Mouse (Mus musculus): Measurements from ENCODE around the gene Fam160a1.

Fam160a1 gene

GRCm38 (mm10) chr3:85820839-85821548 is 3.9 kb upstream of the Fam160a1 start:
- DNase-seq = no peak

- no peak for DNase-seq
These were observed 2.2 kb upstream of the Fam160a1 start for GRCm38 (mm10) chr3:85819319-85819718.

DNA sequence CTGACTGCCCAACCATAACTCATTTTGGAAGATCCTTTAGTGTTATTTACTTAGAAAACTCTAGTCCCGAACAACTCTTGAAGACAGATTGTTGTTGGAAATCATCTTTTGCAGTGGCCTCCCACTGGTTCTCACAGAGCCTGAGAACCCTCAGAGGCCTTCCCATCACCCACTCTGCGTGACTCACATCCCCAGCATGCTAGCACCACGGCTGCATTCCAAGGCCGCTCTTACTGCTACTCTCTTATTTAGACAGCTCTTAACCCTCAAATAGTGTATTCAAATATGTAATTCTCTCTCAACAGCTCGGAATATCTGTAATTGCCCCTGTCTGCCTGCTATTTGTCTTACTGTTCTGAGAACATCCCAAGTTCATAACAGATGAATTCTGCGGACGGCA is 2.9 kb downstream of the Fam160a1 start:
- no peak for DNase-seq

- DNase-seq = no peak
These were observed 3.7 kb downstream of the Fam160a1 start for GRCm38 (mm10) chr3:85813101-85814014.

DNA sequence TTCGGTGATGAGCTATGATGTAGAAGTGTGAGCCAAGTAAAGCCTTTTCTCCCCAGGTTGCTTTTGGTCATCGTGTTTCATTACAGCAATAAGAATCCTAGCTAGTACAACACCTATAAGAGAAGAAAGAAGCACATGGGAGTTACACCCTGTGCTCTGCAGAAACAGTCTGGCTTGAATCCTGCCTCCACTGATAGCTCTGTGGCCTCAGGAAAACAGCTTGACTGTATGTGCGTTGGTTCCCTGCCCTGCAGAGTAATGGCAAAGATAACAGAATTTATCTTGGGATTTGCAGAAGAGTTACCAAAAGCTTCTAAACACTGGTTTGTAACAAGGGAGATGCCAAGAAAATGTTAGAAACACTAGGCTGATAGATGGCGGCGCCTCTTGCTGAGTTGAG is 5.1 kb downstream of the Fam160a1 start:
- DNase-seq = no peak

GRCm38 (mm10) chr3:85793166-85793565 is 23.9 kb downstream of the Fam160a1 start:
- no peak for DNase-seq

- no peak for DNase-seq
These were observed 27.3 kb downstream of the Fam160a1 start for GRCm38 (mm10) chr3:85789748-85790147.

- no peak for DNase-seq
These were observed 30.6 kb downstream of the Fam160a1 start for GRCm38 (mm10) chr3:85786501-85786900.

GRCm38 (mm10) chr3:85780906-85781305 is 36.2 kb downstream of the Fam160a1 start:
- DNase-seq = no peak

GRCm38 (mm10) chr3:85780332-85780731 is 36.8 kb downstream of the Fam160a1 start:
- no peak for DNase-seq

DNA sequence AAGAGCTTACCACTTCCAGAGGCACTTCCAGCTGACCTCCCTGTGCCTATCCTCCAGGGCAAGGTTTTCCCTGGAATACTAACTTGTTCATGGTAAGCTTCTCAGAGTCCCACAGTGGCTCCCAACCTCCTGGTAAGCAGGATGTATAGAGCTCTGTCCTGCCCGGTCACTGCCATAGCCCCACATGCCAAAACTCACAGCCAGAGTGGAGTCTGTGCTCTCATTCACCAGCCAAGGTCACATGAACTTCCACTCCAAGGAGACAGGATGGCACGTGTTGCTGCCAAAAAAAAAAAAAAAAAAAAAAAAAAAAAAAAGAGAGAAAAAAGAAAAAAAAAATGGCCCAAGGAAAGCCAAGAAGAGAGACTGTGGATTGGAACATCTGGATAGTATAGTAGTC is 39.2 kb downstream of the Fam160a1 start:
- DNase-seq = no peak

DNA sequence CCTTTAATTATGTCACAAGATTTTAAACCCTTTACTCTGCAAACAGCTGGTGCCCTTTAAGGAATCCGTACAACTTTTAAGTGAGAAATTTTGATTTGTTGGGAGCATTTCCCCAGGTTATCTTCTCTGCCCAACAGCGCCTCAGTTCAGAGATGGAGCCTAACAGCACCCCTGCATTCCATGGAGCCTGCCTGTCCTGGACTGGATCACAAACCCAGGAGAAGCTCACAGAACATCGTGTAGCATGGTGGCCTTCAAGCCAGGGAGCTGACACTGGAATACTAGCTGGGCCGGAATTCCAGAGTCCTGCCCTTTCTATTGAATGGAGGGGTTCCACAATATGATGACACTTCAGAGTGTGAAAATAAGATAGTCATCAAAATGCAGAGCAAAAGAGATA is 39.7 kb downstream of the Fam160a1 start:
- no peak for DNase-seq

- DNase-seq = no peak
These were observed 40.4 kb downstream of the Fam160a1 start for GRCm38 (mm10) chr3:85776707-85777106.

DNA sequence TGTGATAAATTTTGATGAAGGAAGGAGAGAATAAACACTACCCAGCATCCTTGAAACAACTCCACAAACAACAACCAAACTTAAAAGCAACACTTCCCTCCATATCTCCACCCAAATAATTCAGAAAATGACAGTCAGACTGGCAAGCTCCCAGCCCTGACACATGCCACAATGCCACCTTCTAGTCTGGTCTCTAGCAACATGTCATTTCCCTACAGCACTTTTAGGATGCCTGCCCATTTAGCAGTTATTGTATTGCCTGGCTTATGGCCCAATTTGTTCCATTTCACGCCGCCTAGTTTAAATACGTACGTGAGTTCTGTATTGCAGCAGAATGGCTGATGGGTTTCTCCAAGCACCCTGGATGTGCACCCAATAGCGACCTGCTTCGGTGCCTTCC is 41.0 kb downstream of the Fam160a1 start:
- no peak for DNase-seq

- no peak for DNase-seq
These were observed 43.2 kb downstream of the Fam160a1 start for GRCm38 (mm10) chr3:85773886-85774285.

GRCm38 (mm10) chr3:85773425-85773824 is 43.7 kb downstream of the Fam160a1 start:
- no peak for DNase-seq

DNA sequence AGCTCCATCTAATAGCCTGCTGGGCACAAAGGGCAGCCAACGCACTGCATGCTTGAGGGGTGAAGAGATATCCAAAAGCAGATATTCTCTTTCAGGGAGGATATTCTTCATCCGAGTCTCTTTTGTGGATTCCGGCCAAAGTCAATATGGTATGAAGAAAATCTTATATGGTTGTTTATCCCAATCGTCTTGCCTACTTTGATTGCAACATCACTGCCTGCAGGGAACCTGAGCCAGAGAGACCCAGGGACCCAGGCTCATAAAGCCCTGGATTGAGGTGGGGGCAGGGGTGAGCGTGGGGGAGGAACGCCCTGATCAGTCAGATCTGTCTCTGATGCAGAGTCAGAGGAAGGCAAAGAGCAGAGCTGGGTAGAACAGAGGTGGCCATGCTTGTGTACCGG is 52.2 kb downstream of the Fam160a1 start:
- DNase-seq = no peak

- DNase-seq = no peak
These were observed 52.9 kb downstream of the Fam160a1 start for GRCm38 (mm10) chr3:85764008-85764834.

DNA sequence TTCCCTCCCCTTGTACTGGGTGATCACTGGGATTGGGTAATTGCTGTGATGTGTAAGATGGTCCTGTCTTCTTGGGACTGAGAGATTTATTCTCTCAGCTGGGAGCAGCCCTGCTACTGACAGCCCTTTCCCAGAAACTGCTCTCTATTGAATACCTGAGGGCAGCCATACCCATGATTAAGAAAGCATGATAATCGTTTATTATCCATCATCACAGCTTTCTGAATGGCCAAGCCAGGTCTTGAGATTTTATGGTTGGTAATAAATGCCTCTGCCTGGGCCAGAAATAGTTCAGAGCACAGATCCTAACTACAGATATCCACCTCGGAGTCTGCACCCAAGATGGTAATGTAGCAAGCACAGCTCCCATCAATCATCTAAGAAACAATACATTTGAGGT is 59.1 kb downstream of the Fam160a1 start:
- no peak for DNase-seq

DNA sequence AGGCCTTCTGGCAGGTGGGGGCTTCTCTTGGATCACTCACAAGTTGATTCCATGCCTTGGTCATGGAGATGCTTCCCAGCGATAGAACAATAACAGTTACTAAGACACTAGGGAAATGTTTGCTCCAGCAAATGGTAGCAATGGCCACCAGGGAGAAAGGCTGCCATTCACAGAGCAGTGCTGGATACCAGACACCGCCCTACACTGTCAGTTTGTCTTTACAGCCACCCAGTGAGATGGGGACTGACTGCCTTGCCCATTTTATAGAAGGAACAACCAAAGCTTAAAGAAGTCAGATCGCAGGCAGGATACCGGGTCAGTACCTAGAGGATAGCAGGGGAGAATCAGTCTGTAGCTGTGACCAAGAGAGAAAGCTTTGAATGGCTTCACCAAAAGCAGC is 59.7 kb downstream of the Fam160a1 start:
- DNase-seq = no peak

DNA sequence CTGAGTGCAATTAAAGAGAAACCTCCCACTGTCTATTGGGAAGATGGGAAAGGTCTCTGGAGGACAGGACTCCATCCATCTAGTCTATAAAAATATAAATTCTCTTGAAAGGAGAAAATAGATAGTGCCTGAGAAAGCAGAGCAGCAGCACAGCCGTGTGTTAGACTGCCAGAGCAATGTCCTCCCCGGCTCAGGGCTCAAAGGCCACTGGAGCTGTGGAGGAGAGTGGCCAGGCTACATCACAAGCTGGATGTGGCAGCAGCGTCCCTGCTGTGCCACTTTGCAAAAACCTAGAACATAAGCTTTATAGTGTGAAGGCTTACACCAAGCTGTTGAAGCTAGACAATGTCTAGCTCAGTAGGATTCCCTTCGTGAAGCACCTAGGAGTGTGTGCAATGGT is 67.7 kb downstream of the Fam160a1 start:
- no peak for DNase-seq

DNA sequence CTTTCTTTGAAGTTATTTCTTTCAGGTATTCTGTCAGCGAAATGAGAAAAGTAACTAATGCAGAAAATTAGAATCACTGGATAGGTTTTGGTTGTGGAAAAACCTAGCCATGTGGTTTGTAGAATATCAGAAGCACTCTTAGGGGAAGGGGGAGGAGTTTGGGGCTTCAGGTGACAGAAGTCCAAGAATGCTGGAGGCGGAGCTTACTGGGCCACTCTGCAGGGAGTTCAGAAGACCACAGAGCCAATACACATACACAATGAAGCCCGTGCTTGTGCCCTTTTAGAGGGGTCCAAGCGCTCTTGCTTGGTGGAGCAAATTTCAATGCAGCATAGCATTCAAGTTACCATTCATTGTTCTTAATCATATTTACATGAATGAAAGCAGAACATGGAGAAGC is 68.2 kb downstream of the Fam160a1 start:
- DNase-seq = no peak

GRCm38 (mm10) chr3:85746116-85746515 is 71.0 kb downstream of the Fam160a1 start:
- DNase-seq = no peak
